20 mouse cellular contexts compared by ENCODE assay signal in genomic region chr9:62663443-62663842, GRCm38 (mm10). TPM values are rescaled to one million over a fixed set of nuclear protein-coding genes. Genes with fewer than 3 reads are reported as not detected.
DNase-seq lines count a peak whose midpoint lies in the region; ATAC-seq and TF ChIP-seq lines count a peak whose summit lies in the region.
"Had no signal": no experiment of that assay in that cellular context is flagged by ENCODE, and none has a peak within 500 bp of the region (broad histone marks: within the 10 kb centered on the region; RNA-seq: fewer than 3 reads in every experiment).

No protein-coding gene starts in this region.

- no peaks in the 10 kb centered on the region for H3K36me3 ChIP-seq in limb, embryonic 12.5 days
- no peaks in the 10 kb centered on the region for H3K36me3 ChIP-seq in limb, embryonic 10.5 days
- no peaks in the 10 kb centered on the region for H3K36me3 ChIP-seq in limb, embryonic 14.5 days (ENCODE audit: control insufficient read depth, insufficient read depth, low read length)
- H3K36me3 ChIP-seq: embryonic facial prominence, embryonic 12.5 days; heart, embryonic 10.5 days; hindbrain, embryonic 13.5 days; intestine, embryonic 15.5 days had no signal

- H3K4me1 ChIP-seq in limb, embryonic 12.5 days (replicated peaks) = peaks cover 15% of the 10 kb centered on the region
- peaks cover 12% of the 10 kb centered on the region for H3K4me1 ChIP-seq in limb, embryonic 10.5 days
- H3K4me1 ChIP-seq in limb, embryonic 14.5 days (ENCODE audit: control insufficient read depth, insufficient read depth, low read length) = peaks cover 12% of the 10 kb centered on the region
- H3K4me1 ChIP-seq: intestine, embryonic 15.5 days had no signal

- WGBS in limb, embryonic 12.5 days = 15% methylated on average over 2 of the region's 2 CpGs
- 33% methylated on average over 2 of the region's 2 CpGs for WGBS in limb, embryonic 10.5 days
- 10% methylated on average over 2 of the region's 2 CpGs for WGBS in limb, embryonic 14.5 days

- no peaks in the 10 kb centered on the region for H3K9me3 ChIP-seq in limb, embryonic 12.5 days
- H3K9me3 ChIP-seq in limb, embryonic 10.5 days (replicated peaks) = no peaks in the 10 kb centered on the region
- H3K9me3 ChIP-seq in limb, embryonic 14.5 days (ENCODE audit: control insufficient read depth, low read length) = no peaks in the 10 kb centered on the region
- H3K9me3 ChIP-seq: embryonic facial prominence, embryonic 12.5 days; heart, embryonic 10.5 days; hindbrain, embryonic 13.5 days; intestine, embryonic 15.5 days had no signal

- no peak for ATAC-seq in limb, embryonic 12.5 days (ENCODE audit: insufficient number of reproducible peaks, insufficient read depth, low FRiP score, low TSS enrichment, low read depth)
- ATAC-seq in limb, embryonic 14.5 days (ENCODE audit: low FRiP score, low read depth) = no peak
- ATAC-seq: forebrain, embryonic 16.5 days; intestine, embryonic 15.5 days had no signal

- H3K4me2 ChIP-seq in limb, embryonic 12.5 days = no peak overlapping the region
- no peak overlapping the region for H3K4me2 ChIP-seq in limb, embryonic 14.5 days (replicated peaks; ENCODE audit: low read depth, low read length, severe bottlenecking)
- H3K4me2 ChIP-seq: embryonic facial prominence, embryonic 12.5 days; hindbrain, embryonic 13.5 days; intestine, embryonic 15.5 days had no signal

- H3K27ac ChIP-seq in limb, embryonic 12.5 days = peak overlapping the region; percentile 53; the same call in 1 of the 2 replicates
- H3K27ac ChIP-seq in limb, embryonic 10.5 days = no peak overlapping the region
- no peak overlapping the region for H3K27ac ChIP-seq in limb, embryonic 14.5 days (replicated peaks; ENCODE audit: low read depth, low read length)
- H3K27ac ChIP-seq: embryonic facial prominence, embryonic 12.5 days; heart, embryonic 10.5 days; hindbrain, embryonic 13.5 days had no signal

- peaks cover 3% of the 10 kb centered on the region; the same call in 1 of the 2 replicates for H3K27me3 ChIP-seq in limb, embryonic 12.5 days
- H3K27me3 ChIP-seq in limb, embryonic 10.5 days (ENCODE audit: low read depth, poor library complexity, severe bottlenecking) = no peaks in the 10 kb centered on the region
- no peaks in the 10 kb centered on the region for H3K27me3 ChIP-seq in limb, embryonic 14.5 days (ENCODE audit: control insufficient read depth, insufficient read depth, low read length)
- H3K27me3 ChIP-seq: embryonic facial prominence, embryonic 12.5 days; hindbrain, embryonic 13.5 days; intestine, embryonic 15.5 days had no signal

- no peak for TF ChIP-seq CTCF in brain, embryonic 14.5 days (IDR thresholded peaks at IDR 0.05; ENCODE audit: borderline replicate concordance, extremely low read depth, insufficient read depth, insufficient read length)

- peak; percentile 34 for DNase-seq in embryo, embryonic 10.5 days (ENCODE audit: low spot score)
- no peak for DNase-seq in embryo, embryonic 9.5 days (ENCODE audit: extremely low spot score)
- no peak for DNase-seq in limb, embryonic 10.5 days (ENCODE audit: low spot score)
- DNase-seq in brain, embryonic 14.5 days (ENCODE audit: low read depth) = peak; percentile 48
- DNase-seq in limb, embryonic 14.5 days (ENCODE audit: low spot score) = peak; percentile 59
- DNase-seq in layer of hippocampus, adult 9-10 months (ENCODE audit: low spot score) = no peak
- DNase-seq: adrenal gland, postnatal 10 days; cerebellum, adult 11-12 months; cerebellum, adult 9-10 months; cerebellum, postnatal 25 days; gastrocnemius, postnatal 10 days; heart, adult 18-20 months; heart, postnatal 10 days had no signal

- H3K4me3 ChIP-seq in limb, embryonic 12.5 days (replicated peaks) = no peak overlapping the region
- H3K4me3 ChIP-seq in limb, embryonic 10.5 days = no peak overlapping the region
- H3K4me3 ChIP-seq in limb, embryonic 14.5 days (replicated peaks; ENCODE audit: low read length) = no peak overlapping the region
- H3K4me3 ChIP-seq: embryonic facial prominence, embryonic 12.5 days; erythroblast, embryonic 14.5 days; heart, embryonic 10.5 days; hindbrain, embryonic 13.5 days; intestine, embryonic 15.5 days had no signal

- TF ChIP-seq POLR2A in brain, embryonic 14.5 days (IDR thresholded peaks at IDR 0.05; ENCODE audit: borderline replicate concordance, extremely low read depth, insufficient read depth, insufficient read length, poor library complexity, severe bottlenecking) = no peak
- no peak for TF ChIP-seq POLR2A in limb, embryonic 14.5 days (IDR thresholded peaks at IDR 0.05; ENCODE audit: borderline replicate concordance, extremely low read depth, insufficient read depth, insufficient read length)

- no peak overlapping the region for H3K9ac ChIP-seq in limb, embryonic 12.5 days (replicated peaks)
- no peak overlapping the region for H3K9ac ChIP-seq in limb, embryonic 14.5 days (ENCODE audit: low read depth, low read length, severe bottlenecking)
- H3K9ac ChIP-seq: embryonic facial prominence, embryonic 12.5 days; hindbrain, embryonic 13.5 days; intestine, embryonic 15.5 days had no signal

RNA-seq across cellular contexts. Expression of gene Itga11, which starts 14.2 kb away (rescaled TPM):
- polyA plus RNA-seq in limb, embryonic 12.5 days (2016; fragmentation: Nextera tagmentation; extraction: Ambion mirVana) = 4.5 and 7.6 TPM in 2 replicates
- 0.45 and 2.2 TPM in 2 replicates for polyA plus RNA-seq in limb, embryonic 10.5 days (2016; fragmentation: Nextera tagmentation; extraction: Ambion mirVana)
- 1.8 and 4.2 TPM in 2 replicates for polyA plus RNA-seq in brain, embryonic 14.5 days (2012; rRNA removed)
- polyA plus RNA-seq in limb, embryonic 14.5 days (2012; rRNA removed) = 18.2 and 24.2 TPM in 2 replicates
- 11.6 and 13.5 TPM in 2 replicates for polyA plus RNA-seq in limb, embryonic 14.5 days (2014; fragmentation: Nextera tagmentation; extraction: Ambion mirVana)
- polyA plus RNA-seq: erythroblast, embryonic 14.5 days had no signal

Comparison
In these comparisons a context has a peak if more than half of its experiments do, and no peak if none do; other contexts are left out.
1. DNase-seq: peak in embryo, embryonic 10.5 days (single experiment), brain, embryonic 14.5 days (single experiment) and limb, embryonic 14.5 days (single experiment); none in embryo, embryonic 9.5 days (single experiment), limb, embryonic 10.5 days (single experiment) and layer of hippocampus, adult 9-10 months (single experiment).